Mouse (Mus musculus) MEL-GATA-1-ER (cell line): ENCODE measurements at regions not wholly inside any gene's neighbourhood (a gene's known extent, or its start where the extent isn't known, plus 50 kb on each side); places are given as distances from the start of the nearest gene placed in this dataset.

Experiments used
- DNase-seq: peaks from one replicate; pipeline ENCODE4 v3.0.0-alpha.2; 2012; ENCODE audit warnings: low read depth; ENCODE audit errors: extremely low read depth

GRCm38 (mm10) chr10:117436308-117436874 is 56.6 kb upstream of the Cpsf6 start:
- no peak for DNase-seq

DNA sequence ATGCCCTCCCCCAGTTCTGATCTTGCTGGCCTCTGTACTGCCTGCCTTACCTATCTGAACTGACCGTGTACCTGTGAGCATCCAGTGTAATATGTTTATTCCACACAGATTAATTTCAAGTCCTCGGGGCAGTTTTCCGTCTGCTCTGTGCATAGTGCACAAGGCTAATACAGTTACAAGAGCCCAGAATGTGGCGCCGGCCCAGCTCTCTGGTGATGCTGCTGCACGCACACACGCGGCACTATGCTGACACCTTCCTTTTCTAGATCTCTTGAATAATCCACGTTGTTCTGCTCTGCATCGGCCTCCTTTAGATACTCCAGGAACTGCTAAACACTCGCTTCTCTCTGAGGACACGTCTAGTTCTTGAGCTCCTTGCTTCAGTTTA is 55.9 kb upstream of the Cpsf6 start:
- no peak for DNase-seq

- peak; percentile 78 for DNase-seq
These were observed 55.3 kb upstream of the Cpsf6 start for GRCm38 (mm10) chr10:117434871-117435733.

DNA sequence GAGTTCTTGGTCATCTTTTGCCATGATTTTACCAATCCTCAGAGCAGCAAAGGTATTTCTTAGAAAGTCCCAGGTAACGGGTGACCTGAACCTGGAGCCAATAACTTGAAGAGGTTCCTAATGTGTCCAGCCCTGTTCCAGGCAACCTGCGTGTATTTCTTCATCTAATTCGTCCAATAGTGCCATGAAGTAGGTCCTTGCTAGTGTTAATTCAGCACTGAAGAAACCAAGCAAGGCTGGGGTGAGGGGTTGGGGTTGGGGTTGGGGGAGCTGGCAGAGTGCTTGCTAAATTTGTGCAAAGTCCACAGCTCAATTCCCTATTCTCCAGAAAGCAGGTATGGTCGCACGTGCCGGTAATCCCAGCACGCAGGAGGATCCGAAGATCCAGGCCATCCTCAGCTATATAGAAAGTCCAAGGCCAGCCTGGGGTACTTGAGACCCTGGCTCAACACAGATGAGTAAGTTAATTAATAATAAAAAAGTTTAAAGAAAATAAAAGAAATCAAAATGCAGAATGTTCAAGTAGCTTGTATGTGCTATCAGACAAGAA is 54.6 kb upstream of the Cpsf6 start:
- DNase-seq, result no peak

DNA sequence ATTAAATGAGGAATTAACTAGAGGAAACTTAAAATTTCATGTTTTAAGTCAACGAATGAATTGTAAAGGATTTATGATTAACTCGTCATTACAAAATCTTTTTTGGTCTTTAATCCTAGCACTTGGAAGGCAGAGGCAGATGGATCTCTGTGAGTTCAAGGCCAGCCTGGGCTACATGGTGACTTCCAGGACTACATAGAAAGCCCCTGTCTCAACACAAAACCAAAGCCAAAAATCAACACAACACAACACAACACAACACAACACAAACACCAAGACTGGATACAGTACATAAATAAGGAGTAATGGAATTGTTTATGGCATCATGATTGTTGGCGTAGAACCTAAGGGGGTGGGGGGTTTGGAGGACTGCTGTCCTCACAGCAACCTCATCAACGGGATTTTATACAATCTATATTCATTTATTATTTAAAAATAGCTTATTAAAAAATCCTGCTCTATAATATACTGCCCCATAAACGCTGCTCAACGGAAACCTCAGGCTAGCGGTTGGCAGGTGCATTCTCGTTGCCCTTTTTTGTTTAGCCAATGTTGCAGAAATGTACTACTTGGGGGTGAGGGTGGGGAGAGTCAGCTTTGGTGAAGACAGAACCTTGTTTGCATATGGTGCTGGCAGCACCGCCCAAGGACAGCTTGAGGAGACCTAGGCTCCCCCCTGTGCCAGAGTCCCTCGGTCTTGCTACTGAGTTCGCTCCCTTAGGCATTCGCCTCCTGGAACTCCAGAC is 53.9 kb upstream of the Cpsf6 start:
- no peak for DNase-seq

GRCm38 (mm10) chr10:117432871-117433546 is 53.2 kb upstream of the Cpsf6 start:
- no peak for DNase-seq

DNA sequence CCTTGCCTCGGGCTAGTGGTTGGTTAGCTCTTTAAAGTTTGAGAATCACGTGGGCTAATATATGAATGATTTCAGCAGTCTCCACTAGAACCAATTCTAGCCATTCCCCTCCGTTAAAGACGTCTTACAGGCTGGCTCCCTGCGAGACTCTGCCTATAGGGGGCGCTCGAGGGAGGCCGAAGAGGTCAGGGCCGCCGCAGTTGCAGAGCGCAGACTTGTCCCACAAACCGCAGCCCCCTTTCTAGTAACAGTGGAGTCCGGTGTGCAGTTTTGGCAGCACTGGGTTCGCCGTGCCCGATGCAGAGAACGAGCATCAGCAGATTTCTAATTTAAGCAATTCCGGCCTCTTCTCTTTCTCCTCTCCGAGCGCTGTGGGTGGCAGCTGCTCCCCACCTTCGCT is 52.6 kb upstream of the Cpsf6 start:
- DNase-seq, result peak; percentile 39

- no peak for DNase-seq
These were observed 52.0 kb upstream of the Cpsf6 start for GRCm38 (mm10) chr10:117431850-117432249.

GRCm38 (mm10) chr10:117431086-117431619 is 51.3 kb upstream of the Cpsf6 start:
- DNase-seq, result no peak

GRCm38 (mm10) chr10:117430224-117430884 is 50.5 kb upstream of the Cpsf6 start:
- DNase-seq, result no peak

- DNase-seq, result no peak
These were observed 49.8 kb upstream of the Cpsf6 start for GRCm38 (mm10) chr10:117429459-117430183.
